Mouse (Mus musculus): ENCODE measurements around the gene 1700008P02Rik. TPM values are rescaled to one million over a fixed set of nuclear protein-coding genes. Genes with fewer than 3 reads are reported as not detected.
"Not testable (repeated sequence)": the region's sequence is repeated elsewhere in the genome, so short reads cannot be mapped to it uniquely, and the experiment has no call there.

The 1700008P02Rik gene
- total RNA-seq (2021) (not detected), polyA plus RNA-seq (2012; rRNA removed) (not detected in 2 replicates)
- long read RNA-seq: 0 reads

DNA sequence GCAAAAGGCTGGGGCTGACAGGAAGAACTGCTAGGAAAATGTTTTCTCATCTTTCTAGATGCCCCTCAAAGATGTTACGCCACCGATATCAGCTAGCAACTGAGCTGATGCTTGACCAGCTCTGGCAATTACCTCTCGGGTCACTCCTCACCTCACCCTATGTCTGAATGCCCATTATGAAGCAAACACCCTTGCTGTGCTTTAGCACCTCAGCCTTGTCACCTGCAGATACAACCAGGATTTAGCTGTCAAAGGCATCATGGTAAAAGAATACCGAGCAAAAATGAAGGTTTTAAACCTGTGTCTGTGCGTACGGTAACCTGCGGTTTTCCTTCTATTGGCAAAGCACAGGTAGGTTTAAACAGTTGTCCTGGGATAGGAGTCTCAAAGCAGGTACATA is at the start of gene 1700008P02Rik:
Gene 1700008P02Rik, minus strand, starts transcription at position 101 of the 400 bp plus-strand sequence.
- H3K27ac ChIP-seq: no peak within 1 kb of the TSS
- H3K27me3 ChIP-seq (ENCODE audit: control insufficient read depth, insufficient read depth, low read length): no peaks in the 10 kb centered on the region
- no peaks in the 10 kb centered on the region for H3K4me1 ChIP-seq (ENCODE audit: control insufficient read depth, insufficient read depth, low read length)
- no peak within 1 kb of the TSS for H3K9ac ChIP-seq (ENCODE audit: low read depth, low read length)
- no peak within 1 kb of the TSS for H3K4me3 ChIP-seq
- TF ChIP-seq EP300 (IDR thresholded peaks at IDR 0.05; ENCODE audit: insufficient read depth, low read depth, low read length): no peak
- TF ChIP-seq POLR2A (IDR thresholded peaks at IDR 0.05; ENCODE audit: insufficient read depth, low read depth, low read length): no peak
- no peak for TF ChIP-seq CTCF (IDR thresholded peaks at IDR 0.05)
- WGBS: 82% methylated on average over 7 of the region's 7 CpGs
- intact Hi-C loops (cut with DNase I): no loop called here
- H3K36me3 ChIP-seq (ENCODE audit: control insufficient read depth, insufficient read depth, low read length): no peaks in the 10 kb centered on the region
- DNase-seq: no peak
- no peaks in the 10 kb centered on the region for H3K79me2 ChIP-seq (replicated peaks; ENCODE audit: control insufficient read depth, insufficient read depth, low read length)

DNA sequence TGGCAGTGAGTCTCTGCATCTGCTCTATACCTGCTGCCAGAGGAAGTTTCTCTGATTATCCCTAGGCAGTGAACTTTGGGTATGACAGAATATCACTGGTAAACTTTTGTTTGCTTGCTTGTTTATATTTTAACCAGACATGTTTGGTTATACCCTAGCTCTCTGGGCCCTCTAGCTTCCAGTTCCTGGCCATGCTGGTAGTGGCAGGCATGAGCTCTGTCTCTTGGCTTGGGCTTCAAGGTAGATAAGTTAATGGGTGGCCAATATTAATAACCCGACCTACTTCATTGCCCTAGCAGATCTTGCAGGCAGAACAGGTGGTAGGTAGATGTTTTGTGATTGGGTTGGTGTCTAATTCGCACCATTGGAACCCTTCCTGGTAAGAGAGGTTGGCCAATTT is 29.2 kb upstream of the 1700008P02Rik start:
- no peak overlapping the region for H3K9ac ChIP-seq (ENCODE audit: low read depth, low read length)
- H3K79me2 ChIP-seq (replicated peaks; ENCODE audit: control insufficient read depth, insufficient read depth, low read length): no peaks in the 10 kb centered on the region
- no peaks in the 10 kb centered on the region for H3K4me1 ChIP-seq (ENCODE audit: control insufficient read depth, insufficient read depth, low read length)
- DNase-seq: no peak
- H3K27ac ChIP-seq: no peak overlapping the region
- H3K27me3 ChIP-seq (ENCODE audit: control insufficient read depth, insufficient read depth, low read length): no peaks in the 10 kb centered on the region
- intact Hi-C loops (cut with DNase I): no loop called here
- H3K4me3 ChIP-seq: no peak overlapping the region
- TF ChIP-seq EP300 (IDR thresholded peaks at IDR 0.05; ENCODE audit: insufficient read depth, low read depth, low read length) (no peak), CTCF (IDR thresholded peaks at IDR 0.05) (no peak)
- no peaks in the 10 kb centered on the region for H3K36me3 ChIP-seq (ENCODE audit: control insufficient read depth, insufficient read depth, low read length)
- WGBS: 36% methylated on average over 2 of the region's 2 CpGs

GRCm38 (mm10) chr3:6638151-6638550 is 17.9 kb upstream of the 1700008P02Rik start:
- H3K79me2 ChIP-seq (replicated peaks; ENCODE audit: control insufficient read depth, insufficient read depth, low read length); H3K27ac ChIP-seq; H3K9ac ChIP-seq (ENCODE audit: low read depth, low read length); intact Hi-C loops (cut with DNase I); H3K4me3 ChIP-seq; H3K36me3 ChIP-seq (ENCODE audit: control insufficient read depth, insufficient read depth, low read length); H3K4me1 ChIP-seq (ENCODE audit: control insufficient read depth, insufficient read depth, low read length); H3K27me3 ChIP-seq (ENCODE audit: control insufficient read depth, insufficient read depth, low read length); DNase-seq: not testable (repeated sequence)

GRCm38 (mm10) chr3:6634256-6634655 is 14.0 kb upstream of the 1700008P02Rik start:
- intact Hi-C loops (cut with DNase I): no loop called here
- Histone ChIP-seq H3K9ac (ENCODE audit: low read depth, low read length) (no peak overlapping the region), H3K27me3 (ENCODE audit: control insufficient read depth, insufficient read depth, low read length) (no peaks in the 10 kb centered on the region), H3K27ac (no peak overlapping the region), H3K4me3 (no peak overlapping the region), H3K79me2 (replicated peaks; ENCODE audit: control insufficient read depth, insufficient read depth, low read length) (no peaks in the 10 kb centered on the region), H3K36me3 (ENCODE audit: control insufficient read depth, insufficient read depth, low read length) (no peaks in the 10 kb centered on the region), H3K4me1 (ENCODE audit: control insufficient read depth, insufficient read depth, low read length) (no peaks in the 10 kb centered on the region)
- DNase-seq: no peak
- TF ChIP-seq EP300 (IDR thresholded peaks at IDR 0.05; ENCODE audit: insufficient read depth, low read depth, low read length) (no peak), POLR2A (IDR thresholded peaks at IDR 0.05; ENCODE audit: insufficient read depth, low read depth, low read length) (no peak), CTCF (IDR thresholded peaks at IDR 0.05) (no peak)

DNA sequence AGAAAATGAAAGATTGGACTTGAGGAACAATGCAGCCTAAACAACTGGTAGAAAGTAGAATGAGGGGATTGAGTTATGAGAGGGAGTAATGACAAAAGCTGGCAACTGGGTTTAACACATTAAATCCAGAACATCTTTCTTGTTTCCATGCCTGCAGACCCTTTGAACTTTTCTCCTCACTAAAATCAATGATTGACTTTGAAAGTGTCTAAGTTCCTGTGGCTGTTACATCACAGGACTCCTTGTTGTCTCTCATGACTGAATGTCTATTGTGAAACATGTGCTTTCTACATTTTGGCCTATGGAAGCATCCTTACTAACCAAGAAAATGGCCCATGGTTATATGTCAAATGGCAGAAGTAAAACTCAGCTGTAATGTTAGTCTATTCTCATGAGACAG is 2.4 kb downstream of the 1700008P02Rik start:
- Histone ChIP-seq H3K27me3 (ENCODE audit: control insufficient read depth, insufficient read depth, low read length) (no peaks in the 10 kb centered on the region), H3K79me2 (replicated peaks; ENCODE audit: control insufficient read depth, insufficient read depth, low read length) (no peaks in the 10 kb centered on the region), H3K9ac (ENCODE audit: low read depth, low read length) (no peak overlapping the region), H3K4me3 (no peak overlapping the region), H3K27ac (no peak overlapping the region), H3K36me3 (ENCODE audit: control insufficient read depth, insufficient read depth, low read length) (no peaks in the 10 kb centered on the region), H3K4me1 (ENCODE audit: control insufficient read depth, insufficient read depth, low read length) (no peaks in the 10 kb centered on the region)
- TF ChIP-seq EP300 (IDR thresholded peaks at IDR 0.05; ENCODE audit: insufficient read depth, low read depth, low read length): no peak
- TF ChIP-seq POLR2A (IDR thresholded peaks at IDR 0.05; ENCODE audit: insufficient read depth, low read depth, low read length): no peak
- intact Hi-C loops (cut with DNase I): no loop called here
- DNase-seq: no peak

Data from heart, adult 2 months (tissue).